Mouse (Mus musculus) lung, postnatal 0 days (tissue): Measurements from ENCODE around the gene Lancl3.

ENCODE experiments used
- CTCF ChIP-seq: IDR thresholded peaks from 2 replicates; pipeline ENCODE4 v1.5.1; 2016; ENCODE audit warnings: antibody characterized with exemption, mild to moderate bottlenecking
- EP300 ChIP-seq: IDR thresholded peaks from 2 replicates; pipeline ENCODE4 v1.6.1; 2016; ENCODE audit warnings: antibody characterized with exemption, mild to moderate bottlenecking, control low read depth

DNA sequence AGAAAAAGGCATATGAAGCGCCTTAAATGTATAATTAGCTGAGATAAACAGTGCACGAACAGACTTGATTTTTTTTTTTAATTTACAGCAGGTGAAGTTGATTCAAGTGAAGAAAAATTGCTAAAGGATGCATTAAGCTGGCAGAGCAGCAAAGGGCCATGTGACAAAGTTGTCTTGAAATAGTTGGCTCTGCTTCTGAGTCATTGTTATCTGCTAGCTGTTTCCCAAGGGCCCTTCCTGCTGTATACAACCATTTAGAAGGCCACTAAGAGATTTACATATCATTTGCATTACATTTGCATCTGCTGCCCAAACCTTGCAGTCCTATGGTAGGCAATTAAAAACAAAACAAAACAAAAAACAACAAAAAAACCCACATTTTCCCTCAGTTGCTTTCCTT, 2.3 kb downstream of the Lancl3 start:
- TF ChIP-seq CTCF (no peak), EP300 (no peak)
